ENCODE assay signal across 11 mouse cellular contexts in genomic region chr8:88006811-88007210, GRCm38 (mm10). TPM values are rescaled to one million over a fixed set of nuclear protein-coding genes. Genes with fewer than 3 reads are reported as not detected.
"Had no signal": no experiment of that assay in that cellular context is flagged by ENCODE, and none has a peak within 500 bp of the region (broad histone marks: within the 10 kb centered on the region; RNA-seq: fewer than 3 reads in every experiment).

No protein-coding gene starts in this region.

- DNase-seq: lung, embryonic 14.5 days; right cerebral cortex, postnatal 14 days; thymus, adult 2 months; thymus, postnatal 25 days had no signal

- H3K9me3 ChIP-seq: limb, embryonic 10.5 days; liver, embryonic 15.5 days; midbrain, embryonic 13.5 days; stomach, embryonic 15.5 days had no signal

- ATAC-seq: intestine, embryonic 16.5 days; midbrain, embryonic 13.5 days had no signal

- H3K36me3 ChIP-seq: limb, embryonic 10.5 days; liver, embryonic 15.5 days; midbrain, embryonic 13.5 days; stomach, embryonic 15.5 days had no signal

- H3K9ac ChIP-seq: liver, embryonic 15.5 days; lung, embryonic 14.5 days; midbrain, embryonic 13.5 days; stomach, embryonic 15.5 days had no signal

- H3K4me2 ChIP-seq: liver, embryonic 11.5 days; liver, embryonic 15.5 days; lung, embryonic 14.5 days; midbrain, embryonic 13.5 days; stomach, embryonic 15.5 days had no signal

- H3K4me1 ChIP-seq: liver, embryonic 15.5 days had no signal

- H3K27ac ChIP-seq: limb, embryonic 10.5 days; liver, embryonic 15.5 days; macrophage; midbrain, embryonic 13.5 days; stomach, embryonic 15.5 days had no signal

- H3K27me3 ChIP-seq: liver, embryonic 15.5 days; midbrain, embryonic 13.5 days; stomach, embryonic 15.5 days had no signal

- H3K4me3 ChIP-seq: limb, embryonic 10.5 days; liver, embryonic 15.5 days; midbrain, embryonic 13.5 days; stomach, embryonic 15.5 days had no signal

RNA-seq across cellular contexts. Expression of gene Zfp423, which starts 47.4 kb away (rescaled TPM):
- polyA plus RNA-seq: macrophage had no signal
